Mouse (Mus musculus) erythroblast, embryonic 14.5 days (primary cell): ENCODE measurements around the gene Exph5.

ENCODE experiments used
- GATA1 ChIP-seq: IDR thresholded peaks from 2 replicates; pipeline ENCODE4 v1.6.1; 2012; ENCODE audit warnings: low read length, inconsistent platforms, mixed read lengths
- TAL1 ChIP-seq: IDR thresholded peaks from 3 replicates; pipeline ENCODE4 v1.6.1; 2012; ENCODE audit warnings: low read length, inconsistent platforms, mixed read lengths

DNA sequence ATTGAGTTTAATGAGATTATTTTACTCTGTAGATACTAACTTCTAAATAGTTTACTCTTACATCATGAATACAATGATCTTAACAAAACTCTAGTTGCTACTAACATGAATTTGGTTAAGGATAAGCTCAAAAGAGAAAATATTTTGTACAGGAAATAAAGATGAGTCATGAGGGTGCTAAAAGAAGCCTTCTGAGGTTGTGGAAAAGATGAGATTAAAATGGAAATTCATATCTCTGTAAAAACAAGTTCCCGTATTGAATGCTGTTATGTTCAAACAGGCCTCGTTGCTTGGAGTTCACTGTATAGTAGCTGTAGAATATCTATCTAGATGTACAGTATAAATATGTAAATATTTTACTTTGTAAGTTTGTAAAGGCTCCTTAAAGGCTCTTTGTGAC lies 79.1 kb downstream of the Exph5 start:
- TF ChIP-seq GATA1: no peak
- no peak for TF ChIP-seq TAL1
